Mouse (Mus musculus) mesoderm, embryonic 11.5 days (tissue): ENCODE measurements around the gene Sec61b.

Experiments used
- DNase-seq: peaks from one replicate; pipeline ENCODE4 v3.0.0-alpha.2; 2012; ENCODE audit warnings: low read depth, low spot score

Sec61b gene

GRCm38 (mm10) chr4:47480576-47480975 lies 6.1 kb downstream of the Sec61b start:
- no peak for DNase-seq

GRCm38 (mm10) chr4:47491243-47491642 lies 16.8 kb downstream of the Sec61b start:
- no peak for DNase-seq

GRCm38 (mm10) chr4:47492311-47493086 lies 18.0 kb downstream of the Sec61b start:
- DNase-seq: peak; percentile 18

- DNase-seq: no peak
Observed at GRCm38 (mm10) chr4:47493456-47493855, 19.0 kb downstream of the Sec61b start.

GRCm38 (mm10) chr4:47494137-47494536 lies 19.7 kb downstream of the Sec61b start:
- no peak for DNase-seq

- DNase-seq: no peak
Observed at GRCm38 (mm10) chr4:47494686-47495085, 20.2 kb downstream of the Sec61b start.

- no peak for DNase-seq
Observed at GRCm38 (mm10) chr4:47497811-47498385, 23.4 kb downstream of the Sec61b start.

- no peak for DNase-seq
Observed at GRCm38 (mm10) chr4:47499121-47499545, 24.7 kb downstream of the Sec61b start.

- DNase-seq: peak; percentile 70
Observed at GRCm38 (mm10) chr4:47502546-47502971, 28.1 kb downstream of the Sec61b start.

GRCm38 (mm10) chr4:47503045-47503444 lies 28.6 kb downstream of the Sec61b start:
- DNase-seq: no peak

- no peak for DNase-seq
Observed at GRCm38 (mm10) chr4:47504841-47505517, 30.5 kb downstream of the Sec61b start.

GRCm38 (mm10) chr4:47518551-47519181 lies 44.2 kb downstream of the Sec61b start:
- no peak for DNase-seq

GRCm38 (mm10) chr4:47520076-47520475 lies 45.6 kb downstream of the Sec61b start:
- DNase-seq: no peak

- peak; percentile 27 for DNase-seq
Observed at GRCm38 (mm10) chr4:47521884-47522605, 47.6 kb downstream of the Sec61b start.

GRCm38 (mm10) chr4:47529866-47530265 lies 55.4 kb downstream of the Sec61b start:
- no peak for DNase-seq
